Mouse (Mus musculus): ENCODE measurements around the gene Gm44503.

DNA sequence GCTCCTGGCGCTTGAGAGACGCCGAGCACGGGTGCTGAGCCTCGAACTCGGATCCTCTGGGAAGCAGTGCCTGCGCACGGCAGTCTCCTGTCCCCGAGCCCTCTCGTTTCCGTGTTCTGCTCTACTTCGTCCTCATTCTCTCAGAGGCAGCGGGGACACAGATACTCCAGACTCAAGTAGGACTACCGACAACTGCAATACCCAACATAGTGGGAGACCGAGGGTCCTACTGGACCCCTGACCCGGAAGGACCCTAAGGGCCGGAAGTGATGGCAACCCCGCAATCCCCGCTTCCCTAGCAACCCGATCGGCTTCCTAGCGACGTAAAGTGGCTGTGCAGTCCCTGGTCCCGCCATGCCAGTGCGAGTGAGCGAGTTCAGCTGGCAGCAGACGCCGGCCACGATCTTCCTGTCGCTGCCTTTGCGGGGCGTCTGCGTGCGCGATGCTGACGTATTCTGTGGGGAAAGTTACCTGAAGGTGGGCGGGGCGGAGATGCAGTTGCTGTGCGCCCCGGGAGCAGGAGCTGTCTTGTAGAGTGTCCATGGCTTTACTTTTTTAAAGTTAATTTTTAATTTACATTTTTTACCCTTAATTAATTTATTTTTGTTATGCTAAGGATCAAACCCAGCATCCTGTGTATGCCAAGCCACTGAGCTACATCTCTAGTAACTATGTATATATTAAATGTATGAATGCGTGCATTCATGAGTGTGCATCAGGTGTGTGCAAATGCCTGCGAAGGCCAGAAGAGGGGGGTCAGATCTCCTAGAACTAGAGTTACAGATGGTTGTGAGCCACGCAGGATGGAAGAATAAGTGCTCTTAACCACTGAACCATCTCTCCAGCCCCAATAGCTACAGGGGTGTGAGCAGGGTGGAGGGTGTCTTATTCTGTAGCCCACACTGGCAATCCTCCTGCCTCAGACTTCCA lies at the start of gene Gm44503, which contains the start of gene Dyx1c1:
- TF ChIP-seq CTCF (IDR thresholded peaks at IDR 0.05; ENCODE audit: low read depth) (peak; percentile 26), EP300 (IDR thresholded peaks at IDR 0.05; ENCODE audit: low read depth) (no peak)
